Mouse (Mus musculus): ENCODE data around the gene Syne1.

GRCm38 (mm10) chr10:5326716-5327115, 224.6 kb downstream of the Syne1 start:
- no peak for TF ChIP-seq POLR2A (IDR thresholded peaks at IDR 0.05; ENCODE audit: borderline replicate concordance, control insufficient read depth, low read depth, low read length)
- no peak for TF ChIP-seq CTCF (IDR thresholded peaks at IDR 0.05; ENCODE audit: control insufficient read depth, insufficient read depth, low read length)

All from bone marrow, adult 2 months (tissue).